Mouse (Mus musculus) lung, embryonic 15.5 days (tissue): ENCODE data around the gene Nckap1. TPM values are rescaled to one million over a fixed set of nuclear protein-coding genes. Genes with fewer than 3 reads are reported as not detected.

ENCODE experiments used
- ATAC-seq: fragments of 200-750 bp; cut with Nextera tagmentation; 2 replicates; pipeline ENCODE4 v1.8.0; 2017; ENCODE audit warnings: moderate number of reproducible peaks, borderline replicate concordance; ENCODE audit not compliant: low FRiP score, low TSS enrichment; ENCODE audit errors: extremely low read depth
- H3K27ac ChIP-seq: fragments of 300-500 bp; sonication (generic); 2 replicates; pipeline ENCODE4 v1.5.1; 2015; ENCODE audit warnings: moderate library complexity, mild to moderate bottlenecking, inconsistent platforms
- H3K27me3 ChIP-seq: fragments of 300-500 bp; sonication (generic); 2 replicates; pipeline ENCODE4 v1.6.1; 2015; ENCODE audit warnings: inconsistent platforms
- H3K36me3 ChIP-seq: fragments of 300-500 bp; sonication (generic); 2 replicates; pipeline ENCODE4 v1.6.1; 2015; ENCODE audit warnings: inconsistent platforms
- H3K4me1 ChIP-seq: fragments of 300-500 bp; sonication (generic); 2 replicates; pipeline ENCODE4 v1.6.1; 2015; ENCODE audit warnings: inconsistent platforms
- H3K4me2 ChIP-seq: fragments of 300-500 bp; sonication (generic); 2 replicates; pipeline ENCODE4 v1.6.1; 2015; ENCODE audit warnings: inconsistent platforms, mild to moderate bottlenecking, moderate library complexity
- H3K4me3 ChIP-seq: fragments of 300-500 bp; sonication (generic); 2 replicates; pipeline ENCODE4 v1.5.1; 2015; ENCODE audit warnings: mild to moderate bottlenecking, inconsistent platforms
- H3K9ac ChIP-seq: fragments of 300-500 bp; sonication (generic); 2 replicates; pipeline ENCODE4 v1.6.1; 2015; ENCODE audit warnings: inconsistent platforms
- H3K9me3 ChIP-seq: fragments of 300-500 bp; sonication (generic); 2 replicates; pipeline ENCODE4 v1.6.1; 2016; ENCODE audit warnings: inconsistent platforms
- WGBS: fragments of 180-500 bp; shearing (Covaris S2); methylation state at CpG from one replicate; pipeline ENCODE4 v1.1.7; 2015; 5-methylcytosine and 5-hydroxymethylcytosine counted together
- polyA plus RNA-seq: library from polyadenylated mRNA; unstranded; fragments of >200 nt; fragmentation: Nextera tagmentation; extraction: Ambion mirVana; gene quantifications from 2 replicates; pipeline ENCODE4 v1.2.1, GENCODE M21; 2015

Nckap1 gene
- polyA plus RNA-seq, 1 experiment from 2014 or later, result 76.2 TPM

GRCm38 (mm10) chr2:80596960-80597359 lies 15.8 kb upstream of the Nckap1 start:
- 60% methylated on average over 5 of the region's 5 CpGs for WGBS
- H3K9ac ChIP-seq, result no peak overlapping the region
- no peak overlapping the region for H3K4me3 ChIP-seq
- H3K9me3 ChIP-seq, result no peaks in the 10 kb centered on the region
- H3K4me2 ChIP-seq, result no peak overlapping the region
- H3K27me3 ChIP-seq, result no peaks in the 10 kb centered on the region
- H3K4me1 ChIP-seq, result no peaks in the 10 kb centered on the region
- ATAC-seq, result no peak
- H3K27ac ChIP-seq, result no peak overlapping the region
- no peaks in the 10 kb centered on the region for H3K36me3 ChIP-seq

- no peak for ATAC-seq
- Histone ChIP-seq H3K4me3 (no peak overlapping the region), H3K27ac (no peak overlapping the region)
These were observed 13.2 kb upstream of the Nckap1 start for GRCm38 (mm10) chr2:80594215-80594918.

GRCm38 (mm10) chr2:80582356-80582755 lies 1.2 kb upstream of the Nckap1 start:
- Histone ChIP-seq H3K9me3 (no peaks in the 10 kb centered on the region), H3K36me3 (no peaks in the 10 kb centered on the region), H3K4me3 (no peak overlapping the region), H3K27me3 (no peaks in the 10 kb centered on the region), H3K27ac (no peak overlapping the region), H3K9ac (no peak overlapping the region), H3K4me2 (no peak overlapping the region), H3K4me1 (peaks cover 13% of the 10 kb centered on the region)
- WGBS, result 87% methylated on average over 3 of the region's 3 CpGs
- no peak for ATAC-seq

More at GRCm38 (mm10) chr2:80594215-80594918, 13.2 kb upstream of the Nckap1 start:
- H3K27me3 ChIP-seq, result no peaks in the 10 kb centered on the region
- no peaks in the 10 kb centered on the region for H3K9me3 ChIP-seq
- H3K4me2 ChIP-seq, result no peak overlapping the region
- no peaks in the 10 kb centered on the region for H3K4me1 ChIP-seq
- no peaks in the 10 kb centered on the region for H3K36me3 ChIP-seq
- 78% methylated on average over 4 of the region's 4 CpGs for WGBS
- H3K9ac ChIP-seq, result no peak overlapping the region

- WGBS, result under 1% methylated on average over 51 of the region's 65 CpGs
- H3K4me1 ChIP-seq, result peaks cover 13% of the 10 kb centered on the region
- peak; percentile 72 for ATAC-seq
- H3K27me3 ChIP-seq, result no peaks in the 10 kb centered on the region
- H3K36me3 ChIP-seq, result no peaks in the 10 kb centered on the region
- peak overlapping the region; percentile 99 for H3K27ac ChIP-seq
- no peaks in the 10 kb centered on the region for H3K9me3 ChIP-seq
- peak overlapping the region; percentile 96 for H3K9ac ChIP-seq
- H3K4me2 ChIP-seq, result peak overlapping the region; percentile 69
- peak overlapping the region; percentile 98 for H3K4me3 ChIP-seq
These were observed 744 bp downstream of the Nckap1 start for GRCm38 (mm10) chr2:80580311-80580961.

- peaks cover 20% of the 10 kb centered on the region for H3K4me1 ChIP-seq
- no peaks in the 10 kb centered on the region for H3K27me3 ChIP-seq
- no peak for ATAC-seq
- H3K36me3 ChIP-seq, result no peaks in the 10 kb centered on the region
- H3K27ac ChIP-seq, result no peak overlapping the region
- peak overlapping the region; percentile 69 for H3K4me2 ChIP-seq
- 27% methylated on average over 6 of the region's 6 CpGs for WGBS
- peak overlapping the region; percentile 98 for H3K4me3 ChIP-seq
- no peak overlapping the region for H3K9ac ChIP-seq
- no peaks in the 10 kb centered on the region for H3K9me3 ChIP-seq
These were observed 1.8 kb downstream of the Nckap1 start for GRCm38 (mm10) chr2:80579253-80579891.

- Histone ChIP-seq H3K27ac (no peak overlapping the region), H3K4me1 (peaks cover 20% of the 10 kb centered on the region), H3K4me3 (no peak overlapping the region), H3K4me2 (no peak overlapping the region), H3K9ac (no peak overlapping the region), H3K27me3 (no peaks in the 10 kb centered on the region), H3K36me3 (no peaks in the 10 kb centered on the region), H3K9me3 (no peaks in the 10 kb centered on the region)
- WGBS, result 89% methylated on average over 1 of the region's 1 CpGs
- no peak for ATAC-seq
These were observed 3.9 kb downstream of the Nckap1 start for GRCm38 (mm10) chr2:80577286-80577685.

- H3K36me3 ChIP-seq, result no peaks in the 10 kb centered on the region
- no peak for ATAC-seq
- H3K4me3 ChIP-seq, result no peak overlapping the region
- H3K4me2 ChIP-seq, result no peak overlapping the region
- WGBS, result 64% methylated on average over 4 of the region's 4 CpGs
- no peak overlapping the region for H3K27ac ChIP-seq
- peaks cover 7% of the 10 kb centered on the region; the same call in 1 of the 2 replicates for H3K4me1 ChIP-seq
- H3K27me3 ChIP-seq, result no peaks in the 10 kb centered on the region
- H3K9me3 ChIP-seq, result no peaks in the 10 kb centered on the region
- no peak overlapping the region for H3K9ac ChIP-seq
These were observed 10.5 kb downstream of the Nckap1 start for GRCm38 (mm10) chr2:80570656-80571055.

- no peak overlapping the region for H3K27ac ChIP-seq
- no peak overlapping the region for H3K4me2 ChIP-seq
- WGBS, result 90% methylated on average over 4 of the region's 4 CpGs
- peaks cover 1% of the 10 kb centered on the region; the same call in 1 of the 2 replicates for H3K4me1 ChIP-seq
- H3K4me3 ChIP-seq, result no peak overlapping the region
- H3K9ac ChIP-seq, result no peak overlapping the region
- no peaks in the 10 kb centered on the region for H3K9me3 ChIP-seq
- no peak for ATAC-seq
- no peaks in the 10 kb centered on the region for H3K27me3 ChIP-seq
- H3K36me3 ChIP-seq, result no peaks in the 10 kb centered on the region
These were observed 13.8 kb downstream of the Nckap1 start for GRCm38 (mm10) chr2:80567411-80567810.

GRCm38 (mm10) chr2:80562253-80562652 lies 18.9 kb downstream of the Nckap1 start:
- H3K4me3 ChIP-seq, result no peak overlapping the region

GRCm38 (mm10) chr2:80561478-80561877 lies 19.7 kb downstream of the Nckap1 start:
- peaks cover 13% of the 10 kb centered on the region for H3K4me1 ChIP-seq
- H3K4me3 ChIP-seq, result no peak overlapping the region
- H3K9ac ChIP-seq, result no peak overlapping the region
- no peak for ATAC-seq
- no peaks in the 10 kb centered on the region for H3K36me3 ChIP-seq
- WGBS, result 50% methylated on average over 3 of the region's 3 CpGs
- no peak overlapping the region for H3K27ac ChIP-seq
- H3K9me3 ChIP-seq, result no peaks in the 10 kb centered on the region
- H3K4me2 ChIP-seq, result no peak overlapping the region
- H3K27me3 ChIP-seq, result no peaks in the 10 kb centered on the region

More at GRCm38 (mm10) chr2:80562253-80562652, 18.9 kb downstream of the Nckap1 start:
- Histone ChIP-seq H3K4me1 (peaks cover 11% of the 10 kb centered on the region), H3K9ac (no peak overlapping the region), H3K4me2 (no peak overlapping the region), H3K27ac (no peak overlapping the region), H3K27me3 (no peaks in the 10 kb centered on the region), H3K36me3 (no peaks in the 10 kb centered on the region), H3K9me3 (no peaks in the 10 kb centered on the region)
- ATAC-seq, result no peak

GRCm38 (mm10) chr2:80560773-80561172 lies 20.4 kb downstream of the Nckap1 start:
- H3K4me1 ChIP-seq, result peaks cover 18% of the 10 kb centered on the region
- H3K4me2 ChIP-seq, result no peak overlapping the region
- no peak for ATAC-seq
- 53% methylated on average over 5 of the region's 5 CpGs for WGBS
- no peaks in the 10 kb centered on the region for H3K9me3 ChIP-seq
- no peaks in the 10 kb centered on the region for H3K36me3 ChIP-seq
- H3K9ac ChIP-seq, result no peak overlapping the region
- no peak overlapping the region for H3K27ac ChIP-seq
- no peak overlapping the region for H3K4me3 ChIP-seq
- H3K27me3 ChIP-seq, result no peaks in the 10 kb centered on the region

- no peak overlapping the region for H3K27ac ChIP-seq
- no peak overlapping the region for H3K9ac ChIP-seq
- 83% methylated on average over 5 of the region's 5 CpGs for WGBS
- H3K36me3 ChIP-seq, result no peaks in the 10 kb centered on the region
- H3K4me3 ChIP-seq, result no peak overlapping the region
- ATAC-seq, result no peak
- H3K9me3 ChIP-seq, result no peaks in the 10 kb centered on the region
- no peak overlapping the region for H3K4me2 ChIP-seq
- H3K4me1 ChIP-seq, result peaks cover 27% of the 10 kb centered on the region
- no peaks in the 10 kb centered on the region for H3K27me3 ChIP-seq
These were observed 21.5 kb downstream of the Nckap1 start for GRCm38 (mm10) chr2:80559655-80560054.
